Mouse (Mus musculus): ENCODE data around the gene Fam210b. TPM values are rescaled to one million over a fixed set of nuclear protein-coding genes. Genes with fewer than 3 reads are reported as not detected.

Fam210b gene
- polyA plus RNA-seq (2014; fragmentation: Illumina TruSeq; extraction: RNeasy Lipid Tissue Mini Kit (QIAGEN cat#74804); ENCODE audit: low replicate concordance): 15.9 TPM

GRCm38 (mm10) chr2:172345258-172345738 is at the start of gene Fam210b:
Fam210b (plus strand) TSS chr2:172345565.

GRCm38 (mm10) chr2:172370411-172371223 is 25.3 kb downstream of the Fam210b start, which contains the start of the genes Aurka and Cstf1:
Aurka (minus strand) TSS chr2:172370535.
Cstf1 (plus strand) TSS chr2:172370681.

GRCm38 (mm10) chr2:172393391-172394051 is 48.2 kb downstream of the Fam210b start, which contains the start of gene Cass4:
Cass4 (plus strand) TSS chr2:172393794.

Other genes starting within 250 kb of the Fam210b start
- gene Mc3r, start 97.1 kb upstream of the Fam210b start, polyA plus RNA-seq (2014; fragmentation: Illumina TruSeq; extraction: RNeasy Lipid Tissue Mini Kit (QIAGEN cat#74804); ENCODE audit: low replicate concordance): not detected
- gene Aurka, start 25.0 kb downstream of the Fam210b start, polyA plus RNA-seq (2014; fragmentation: Illumina TruSeq; extraction: RNeasy Lipid Tissue Mini Kit (QIAGEN cat#74804); ENCODE audit: low replicate concordance): 6.5 TPM
- 2.2 TPM for gene Cstf1, start 25.1 kb downstream of the Fam210b start, polyA plus RNA-seq (2014; fragmentation: Illumina TruSeq; extraction: RNeasy Lipid Tissue Mini Kit (QIAGEN cat#74804); ENCODE audit: low replicate concordance)
- gene Cass4, start 48.2 kb downstream of the Fam210b start, polyA plus RNA-seq (2014; fragmentation: Illumina TruSeq; extraction: RNeasy Lipid Tissue Mini Kit (QIAGEN cat#74804); ENCODE audit: low replicate concordance): 0.52 TPM
- 0.71 TPM for gene Rtf2, start 95.0 kb downstream of the Fam210b start, polyA plus RNA-seq (2014; fragmentation: Illumina TruSeq; extraction: RNeasy Lipid Tissue Mini Kit (QIAGEN cat#74804); ENCODE audit: low replicate concordance)
- not detected for gene Gcnt7, start 113.0 kb downstream of the Fam210b start, polyA plus RNA-seq (2014; fragmentation: Illumina TruSeq; extraction: RNeasy Lipid Tissue Mini Kit (QIAGEN cat#74804); ENCODE audit: low replicate concordance)
- gene Fam209, start 127.0 kb downstream of the Fam210b start, polyA plus RNA-seq (2014; fragmentation: Illumina TruSeq; extraction: RNeasy Lipid Tissue Mini Kit (QIAGEN cat#74804); ENCODE audit: low replicate concordance): not detected
- gene Tfap2c, start 204.0 kb downstream of the Fam210b start, polyA plus RNA-seq (2014; fragmentation: Illumina TruSeq; extraction: RNeasy Lipid Tissue Mini Kit (QIAGEN cat#74804); ENCODE audit: low replicate concordance): not detected

All from small intestine, adult 10 weeks (tissue).